Mouse (Mus musculus): Measurements from ENCODE around the gene Nsmf. TPM values are rescaled to one million over a fixed set of nuclear protein-coding genes. Genes with fewer than 3 reads are reported as not detected.
A peak's percentile ranks its signal among the peaks of the same experiment; 100 is the strongest.

Gene Nsmf
- polyA plus RNA-seq (2014; fragmentation: Nextera tagmentation; extraction: Ambion mirVana), result 117 and 126 TPM in 2 replicates

DNA sequence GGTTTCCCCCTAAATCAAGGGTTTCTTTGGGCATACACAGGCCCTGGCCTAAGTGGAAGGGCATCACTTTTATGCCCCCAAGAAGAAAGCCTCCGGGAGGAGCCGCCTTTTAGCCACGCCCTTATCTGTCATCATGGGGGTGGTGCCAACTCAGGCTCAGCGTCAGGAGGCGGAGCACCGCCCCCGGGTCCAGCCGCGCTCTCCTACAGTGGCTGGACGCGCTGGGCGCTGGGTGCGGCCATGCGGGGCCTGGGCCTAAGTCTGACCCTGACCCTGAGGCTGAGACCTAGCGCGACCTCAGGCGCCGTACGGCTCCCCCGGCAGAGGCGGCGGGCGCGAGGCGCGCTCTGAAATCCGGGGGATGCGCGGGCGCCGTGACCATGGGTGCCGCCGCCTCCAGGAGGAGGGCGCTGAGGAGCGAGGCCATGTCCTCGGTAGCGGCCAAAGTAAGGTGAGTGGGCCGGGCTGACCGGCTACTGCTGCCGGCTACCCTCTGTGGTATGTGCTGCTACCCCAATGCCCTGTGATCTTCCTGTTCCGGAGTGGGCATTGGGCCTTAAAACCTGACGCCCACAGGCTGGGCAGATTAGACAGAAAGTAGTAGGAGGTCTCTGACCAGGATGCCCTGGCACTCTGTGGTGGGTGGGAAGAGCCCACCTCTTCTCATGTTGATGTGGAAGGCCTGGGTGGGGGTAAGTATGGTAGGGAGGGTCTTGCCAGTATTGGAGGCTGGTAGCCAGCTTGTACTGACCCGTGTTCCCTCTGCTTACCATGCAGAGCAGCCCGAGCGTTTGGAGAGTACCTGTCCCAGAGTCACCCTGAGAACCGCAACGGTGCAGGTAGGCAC lies at the start of gene Nsmf:
Gene Nsmf (plus strand): TSS at position 135 of the 847 bp plus-strand sequence.
- H3K27me3 ChIP-seq (ENCODE audit: control insufficient read depth, insufficient read depth, low read length), result no peaks in the 10 kb centered on the region
- H3K9me3 ChIP-seq (ENCODE audit: control insufficient read depth, low read length), result no peaks in the 10 kb centered on the region
- peak within 1 kb of the TSS; percentile 94 for H3K4me2 ChIP-seq (replicated peaks)
- DNase-seq (ENCODE audit: low spot score) (peak; percentile 88), ATAC-seq (ENCODE audit: low FRiP score) (peak; percentile 89)
- peaks cover 32% of the 10 kb centered on the region for H3K36me3 ChIP-seq (replicated peaks; ENCODE audit: control insufficient read depth, insufficient read depth)
- H3K4me1 ChIP-seq (replicated peaks; ENCODE audit: control insufficient read depth, insufficient read depth, low read length), result peaks cover 14% of the 10 kb centered on the region
- 5% methylated on average over 47 of the region's 47 CpGs for WGBS
- H3K9ac ChIP-seq, result peak within 1 kb of the TSS; percentile 88
- peak within 1 kb of the TSS; percentile 89 for H3K4me3 ChIP-seq (replicated peaks; ENCODE audit: low read length)
- H3K27ac ChIP-seq, result peak within 1 kb of the TSS; percentile 60

GRCm38 (mm10) chr2:25006767-25007166 lies 47.4 kb upstream of the Nsmf start:
- Histone ChIP-seq H3K36me3 (replicated peaks; ENCODE audit: control insufficient read depth, insufficient read depth) (no peaks in the 10 kb centered on the region), H3K9ac (no peak overlapping the region), H3K27me3 (ENCODE audit: control insufficient read depth, insufficient read depth, low read length) (no peaks in the 10 kb centered on the region), H3K27ac (no peak overlapping the region), H3K4me1 (replicated peaks; ENCODE audit: control insufficient read depth, insufficient read depth, low read length) (no peaks in the 10 kb centered on the region), H3K9me3 (ENCODE audit: control insufficient read depth, low read length) (no peaks in the 10 kb centered on the region), H3K4me2 (replicated peaks) (no peak overlapping the region), H3K4me3 (replicated peaks; ENCODE audit: low read length) (no peak overlapping the region)
- WGBS, result 88% methylated on average over 1 of the region's 1 CpGs
- no peak for DNase-seq (ENCODE audit: low spot score)
- ATAC-seq (ENCODE audit: low FRiP score), result no peak

GRCm38 (mm10) chr2:25008250-25008649 lies 45.9 kb upstream of the Nsmf start:
- ATAC-seq (ENCODE audit: low FRiP score) (no peak), DNase-seq (ENCODE audit: low spot score) (no peak)
- Histone ChIP-seq H3K9ac (no peak overlapping the region), H3K27me3 (ENCODE audit: control insufficient read depth, insufficient read depth, low read length) (no peaks in the 10 kb centered on the region), H3K36me3 (replicated peaks; ENCODE audit: control insufficient read depth, insufficient read depth) (no peaks in the 10 kb centered on the region), H3K4me3 (replicated peaks; ENCODE audit: low read length) (no peak overlapping the region), H3K4me1 (replicated peaks; ENCODE audit: control insufficient read depth, insufficient read depth, low read length) (no peaks in the 10 kb centered on the region), H3K27ac (no peak overlapping the region), H3K9me3 (ENCODE audit: control insufficient read depth, low read length) (no peaks in the 10 kb centered on the region), H3K4me2 (replicated peaks) (no peak overlapping the region)

DNA sequence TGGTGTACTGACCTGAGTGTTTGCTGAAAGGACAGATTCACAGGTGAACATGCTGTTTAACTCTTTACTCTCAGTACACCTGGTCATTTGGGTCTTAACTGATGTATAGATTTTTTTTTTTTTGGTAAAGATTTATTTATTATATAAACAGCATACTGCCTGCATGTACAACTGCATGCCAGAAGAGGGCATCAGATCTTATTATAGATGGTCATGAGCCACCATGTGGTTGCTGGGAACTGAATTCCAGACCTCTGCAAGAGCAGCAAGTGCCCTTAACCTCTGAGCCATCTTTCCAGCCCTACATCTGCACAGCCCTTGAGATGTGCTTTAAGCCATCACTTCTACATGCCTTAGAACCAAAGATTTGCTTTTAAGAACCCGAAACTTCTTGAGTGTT lies 31.5 kb upstream of the Nsmf start:
- Histone ChIP-seq H3K27ac (no peak overlapping the region), H3K27me3 (ENCODE audit: control insufficient read depth, insufficient read depth, low read length) (no peaks in the 10 kb centered on the region)
- 87% methylated on average over 1 of the region's 1 CpGs for WGBS

DNA sequence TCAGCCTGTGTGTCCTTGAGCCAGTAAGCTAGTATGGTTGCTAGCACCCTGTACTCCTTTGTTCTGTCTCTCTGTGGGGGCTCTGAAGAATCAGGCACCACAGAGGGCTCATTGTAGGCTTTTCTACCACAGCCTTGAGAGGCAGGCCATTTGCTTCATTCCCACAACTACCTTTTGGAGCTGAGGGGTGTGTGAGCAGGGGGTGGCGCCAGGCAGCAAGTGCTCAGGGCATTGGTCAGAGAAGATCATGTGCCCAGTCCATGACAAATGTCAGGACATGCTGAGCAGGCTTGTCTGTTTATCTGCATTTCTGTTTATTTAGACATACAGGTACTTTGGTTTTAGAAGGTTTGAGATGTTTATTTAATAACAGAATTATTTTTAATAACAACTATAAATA lies 29.0 kb upstream of the Nsmf start:
- ATAC-seq (ENCODE audit: low FRiP score), result no peak
- no peak overlapping the region for H3K27ac ChIP-seq
- H3K36me3 ChIP-seq (replicated peaks; ENCODE audit: control insufficient read depth, insufficient read depth), result no peaks in the 10 kb centered on the region
- H3K4me3 ChIP-seq (replicated peaks; ENCODE audit: low read length), result no peak overlapping the region
- H3K4me2 ChIP-seq (replicated peaks), result no peak overlapping the region
- 78% methylated on average over 1 of the region's 1 CpGs for WGBS
- no peaks in the 10 kb centered on the region for H3K27me3 ChIP-seq (ENCODE audit: control insufficient read depth, insufficient read depth, low read length)
- no peaks in the 10 kb centered on the region for H3K9me3 ChIP-seq (ENCODE audit: control insufficient read depth, low read length)
- H3K4me1 ChIP-seq (replicated peaks; ENCODE audit: control insufficient read depth, insufficient read depth, low read length), result no peaks in the 10 kb centered on the region
- H3K9ac ChIP-seq, result no peak overlapping the region
- DNase-seq (ENCODE audit: low spot score), result no peak

More for the DNA sequence above, 31.5 kb upstream of the Nsmf start:
- no peaks in the 10 kb centered on the region for H3K9me3 ChIP-seq (ENCODE audit: control insufficient read depth, low read length)
- H3K9ac ChIP-seq, result no peak overlapping the region
- H3K4me2 ChIP-seq (replicated peaks), result no peak overlapping the region
- no peak for ATAC-seq (ENCODE audit: low FRiP score)
- no peaks in the 10 kb centered on the region for H3K36me3 ChIP-seq (replicated peaks; ENCODE audit: control insufficient read depth, insufficient read depth)
- H3K4me3 ChIP-seq (replicated peaks; ENCODE audit: low read length), result no peak overlapping the region
- H3K4me1 ChIP-seq (replicated peaks; ENCODE audit: control insufficient read depth, insufficient read depth, low read length), result no peaks in the 10 kb centered on the region
- no peak for DNase-seq (ENCODE audit: low spot score)

- H3K4me2 ChIP-seq (replicated peaks), result no peak overlapping the region
- H3K9me3 ChIP-seq (ENCODE audit: control insufficient read depth, low read length), result no peaks in the 10 kb centered on the region
- H3K27ac ChIP-seq, result no peak overlapping the region
- H3K9ac ChIP-seq, result no peak overlapping the region
- no peaks in the 10 kb centered on the region for H3K36me3 ChIP-seq (replicated peaks; ENCODE audit: control insufficient read depth, insufficient read depth)
- H3K4me3 ChIP-seq (replicated peaks; ENCODE audit: low read length), result no peak overlapping the region
- WGBS, result 98% methylated on average over 4 of the region's 4 CpGs
- H3K27me3 ChIP-seq (ENCODE audit: control insufficient read depth, insufficient read depth, low read length), result no peaks in the 10 kb centered on the region
- no peak for DNase-seq (ENCODE audit: low spot score)
- no peaks in the 10 kb centered on the region for H3K4me1 ChIP-seq (replicated peaks; ENCODE audit: control insufficient read depth, insufficient read depth, low read length)
- ATAC-seq (ENCODE audit: low FRiP score), result no peak
Measured at GRCm38 (mm10) chr2:25034994-25035393, 19.2 kb upstream of the Nsmf start.

GRCm38 (mm10) chr2:25040089-25040488 lies 14.1 kb upstream of the Nsmf start:
- no peak overlapping the region for H3K27ac ChIP-seq
- H3K9me3 ChIP-seq (ENCODE audit: control insufficient read depth, low read length), result no peaks in the 10 kb centered on the region
- DNase-seq (ENCODE audit: low spot score) (no peak), ATAC-seq (ENCODE audit: low FRiP score) (no peak)
- no peak overlapping the region for H3K4me2 ChIP-seq (replicated peaks)
- H3K36me3 ChIP-seq (replicated peaks; ENCODE audit: control insufficient read depth, insufficient read depth), result no peaks in the 10 kb centered on the region
- H3K9ac ChIP-seq, result no peak overlapping the region
- H3K27me3 ChIP-seq (ENCODE audit: control insufficient read depth, insufficient read depth, low read length), result no peaks in the 10 kb centered on the region
- H3K4me1 ChIP-seq (replicated peaks; ENCODE audit: control insufficient read depth, insufficient read depth, low read length), result no peaks in the 10 kb centered on the region
- H3K4me3 ChIP-seq (replicated peaks; ENCODE audit: low read length), result no peak overlapping the region
- WGBS, result 86% methylated on average over 5 of the region's 5 CpGs

GRCm38 (mm10) chr2:25050921-25051320 lies 3.2 kb upstream of the Nsmf start:
- DNase-seq (ENCODE audit: low spot score) (peak; percentile 32), ATAC-seq (ENCODE audit: low FRiP score) (no peak)
- peaks cover 3% of the 10 kb centered on the region; the same call in 1 of the 2 replicates for H3K36me3 ChIP-seq (replicated peaks; ENCODE audit: control insufficient read depth, insufficient read depth)
- 84% methylated on average over 7 of the region's 7 CpGs for WGBS
- no peak overlapping the region for H3K4me3 ChIP-seq (replicated peaks; ENCODE audit: low read length)
- no peak overlapping the region for H3K4me2 ChIP-seq (replicated peaks)
- no peaks in the 10 kb centered on the region for H3K27me3 ChIP-seq (ENCODE audit: control insufficient read depth, insufficient read depth, low read length)
- H3K4me1 ChIP-seq (replicated peaks; ENCODE audit: control insufficient read depth, insufficient read depth, low read length), result peaks cover 13% of the 10 kb centered on the region
- H3K27ac ChIP-seq, result no peak overlapping the region
- H3K9ac ChIP-seq, result no peak overlapping the region
- H3K9me3 ChIP-seq (ENCODE audit: control insufficient read depth, low read length), result no peaks in the 10 kb centered on the region

- no peaks in the 10 kb centered on the region for H3K9me3 ChIP-seq (ENCODE audit: control insufficient read depth, low read length)
- H3K4me2 ChIP-seq (replicated peaks), result no peak overlapping the region
- H3K27me3 ChIP-seq (ENCODE audit: control insufficient read depth, insufficient read depth, low read length), result no peaks in the 10 kb centered on the region
- H3K4me1 ChIP-seq (replicated peaks; ENCODE audit: control insufficient read depth, insufficient read depth, low read length), result peaks cover 14% of the 10 kb centered on the region
- H3K4me3 ChIP-seq (replicated peaks; ENCODE audit: low read length), result no peak overlapping the region
- ATAC-seq (ENCODE audit: low FRiP score) (no peak), DNase-seq (ENCODE audit: low spot score) (no peak)
- H3K27ac ChIP-seq, result no peak overlapping the region
- WGBS, result 85% methylated on average over 8 of the region's 8 CpGs
- H3K36me3 ChIP-seq (replicated peaks; ENCODE audit: control insufficient read depth, insufficient read depth), result peaks cover 6% of the 10 kb centered on the region; the same call in 1 of the 2 replicates
- no peak overlapping the region for H3K9ac ChIP-seq
Measured at GRCm38 (mm10) chr2:25051450-25051849, 2.7 kb upstream of the Nsmf start.
